Mouse (Mus musculus): ENCODE data around the gene 9530053A07Rik. TPM values are rescaled to one million over a fixed set of nuclear protein-coding genes. Genes with fewer than 3 reads are reported as not detected.

9530053A07Rik gene
- total and polyA plus RNA-seq, 3 experiments = not detected

DNA sequence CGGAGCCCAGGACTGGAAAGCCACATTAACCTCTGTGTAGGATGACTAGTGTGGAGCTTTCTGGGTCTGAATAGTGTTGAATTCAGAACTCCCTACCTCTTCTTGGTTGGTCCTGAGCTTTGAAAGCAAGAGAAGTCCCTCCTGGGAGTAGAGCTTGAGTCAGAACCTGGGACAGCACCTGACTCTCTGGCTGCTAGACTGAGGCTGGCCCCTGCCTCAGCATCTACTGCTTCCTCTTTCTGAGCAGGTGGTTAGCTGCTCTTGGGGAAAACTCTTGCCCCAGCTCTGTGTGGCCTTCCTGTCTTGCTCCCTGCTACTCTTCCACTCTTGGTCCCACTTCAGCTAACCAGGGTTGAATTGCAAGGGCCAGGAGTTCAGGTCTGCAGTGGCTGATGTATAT lies 62.6 kb downstream of the 9530053A07Rik start:
- no peak overlapping the region for H3K9ac ChIP-seq (ENCODE audit: control insufficient read depth, low read depth, low read length, poor library complexity, severe bottlenecking)
- H3K27me3 ChIP-seq (ENCODE audit: control insufficient read depth in 1 of 2, insufficient read depth in 2 of 2, low read length in 2 of 2) = no peaks in the 10 kb centered on the region
- no peak overlapping the region for H3K4me3 ChIP-seq (ENCODE audit: control insufficient read depth in 1 of 2, insufficient read depth in 1 of 2, low read depth in 2 of 2, low read length in 2 of 2)
- H3K4me1 ChIP-seq (ENCODE audit: control insufficient read depth in 1 of 2, insufficient read depth in 2 of 2, low read length in 2 of 2) = no peaks in the 10 kb centered on the region
- H3K36me3 ChIP-seq (ENCODE audit: control insufficient read depth in 1 of 2, insufficient read depth in 2 of 2, low read length in 2 of 2) = peaks cover 0 to 6% of the 10 kb centered on the region in 2 experiments; a peak in 1 of 4 replicates
- DNase-seq (ENCODE audit: low read depth, low spot score) = peak; percentile 74
- H3K9me3 ChIP-seq (replicated peaks; ENCODE audit: insufficient read depth, low read length) = no peaks in the 10 kb centered on the region
- H3K27ac ChIP-seq (ENCODE audit: control insufficient read depth, low read depth, low read length) = no peak overlapping the region
- TF ChIP-seq MXI1 (IDR thresholded peaks at IDR 0.05; ENCODE audit: low read depth, low read length) = peak; percentile 37; the same call in 1 of the 2 replicates
- TF ChIP-seq MAX (IDR thresholded peaks at IDR 0.05; ENCODE audit: low read length) = no peak
- peak; percentile 60 for TF ChIP-seq SIN3A (IDR thresholded peaks at IDR 0.05; ENCODE audit: low read length)
- no peaks in the 10 kb centered on the region for H3K79me2 ChIP-seq (ENCODE audit: control insufficient read depth, insufficient read depth, low read length, poor library complexity)

DNA sequence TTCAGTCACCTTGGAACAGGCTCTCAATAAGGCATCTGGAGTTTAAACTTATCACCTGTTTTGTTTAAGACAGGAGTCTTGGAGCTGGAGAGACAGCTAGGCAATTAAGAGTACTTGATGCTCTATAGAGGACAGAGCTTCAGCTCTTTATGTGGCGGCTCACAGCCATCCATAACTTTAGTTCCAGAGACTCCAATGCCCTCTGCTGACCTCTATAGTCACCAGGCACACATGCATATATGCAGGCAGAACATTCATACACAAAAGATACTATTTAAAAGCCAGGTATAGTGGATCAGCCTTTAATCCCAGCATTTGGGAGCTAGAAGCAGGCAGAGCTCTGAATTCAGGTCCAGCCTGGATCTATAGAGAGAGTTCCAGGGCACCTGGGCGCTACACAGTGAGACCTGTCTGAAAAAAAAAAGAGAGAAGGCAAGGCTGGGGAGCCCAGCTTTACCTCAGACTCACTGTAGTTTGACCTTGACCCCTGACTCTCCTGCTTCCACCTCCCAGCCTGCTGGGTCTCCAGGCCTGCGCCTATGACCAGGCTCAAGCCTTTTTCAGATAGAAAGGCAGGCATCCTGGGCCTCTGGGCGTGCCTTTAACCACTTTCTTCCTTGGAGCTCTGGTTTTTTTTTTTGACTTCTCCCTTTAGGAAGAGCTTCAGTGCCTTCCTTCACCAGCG lies 66.3 kb downstream of the 9530053A07Rik start:
- peaks cover 0 to 2% of the 10 kb centered on the region in 2 experiments; a peak in 1 of 4 replicates for H3K36me3 ChIP-seq (ENCODE audit: control insufficient read depth in 1 of 2, insufficient read depth in 2 of 2, low read length in 2 of 2)
- H3K27me3 ChIP-seq (ENCODE audit: control insufficient read depth in 1 of 2, insufficient read depth in 2 of 2, low read length in 2 of 2) = no peaks in the 10 kb centered on the region
- TF ChIP-seq POLR2A (IDR thresholded peaks at IDR 0.05; ENCODE audit: control insufficient read depth in 1 of 2, insufficient read depth in 1 of 2, low read depth in 1 of 2, low read length in 2 of 2, poor library complexity in 1 of 2) = no peak
- no peak for TF ChIP-seq USF2 (IDR thresholded peaks at IDR 0.05; ENCODE audit: borderline replicate concordance in 1 of 2, insufficient read depth in 1 of 2, low read depth in 1 of 2, low read length in 2 of 2)
- TF ChIP-seq TAL1 (IDR thresholded peaks at IDR 0.05; ENCODE audit: low read length) = no peak
- TF ChIP-seq MXI1 (IDR thresholded peaks at IDR 0.05; ENCODE audit: low read depth, low read length) = no peak
- TF ChIP-seq ZMIZ1 (IDR thresholded peaks at IDR 0.05; ENCODE audit: low read depth, low read length) = no peak
- TF ChIP-seq CTCF (IDR thresholded peaks at IDR 0.05 in 2 of 3, conservative IDR thresholded peaks at IDR 0.05 in 1 of 3; ENCODE audit: control insufficient read depth in 1 of 3, insufficient read depth in 1 of 3, low read depth in 2 of 3, low read length in 3 of 3, poor library complexity in 1 of 3, severe bottlenecking in 1 of 3) = no peak
- no peak for TF ChIP-seq MAX (IDR thresholded peaks at IDR 0.05; ENCODE audit: low read length)
- no peak for TF ChIP-seq ETS1 (IDR thresholded peaks at IDR 0.05; ENCODE audit: low read depth, low read length)
- TF ChIP-seq ZNF384 (IDR thresholded peaks at IDR 0.05; ENCODE audit: low read depth, low read length) = no peak
- no peak for TF ChIP-seq SIN3A (IDR thresholded peaks at IDR 0.05; ENCODE audit: low read length)
- TF ChIP-seq HCFC1 (IDR thresholded peaks at IDR 0.05; ENCODE audit: low read depth, low read length) = no peak
- TF ChIP-seq EP300 (IDR thresholded peaks at IDR 0.05; ENCODE audit: low read depth in 1 of 2, low read length in 2 of 2) = no peak
- H3K27ac ChIP-seq (ENCODE audit: control insufficient read depth, low read depth, low read length) = no peak overlapping the region
- no peaks in the 10 kb centered on the region for H3K79me2 ChIP-seq (ENCODE audit: control insufficient read depth, insufficient read depth, low read length, poor library complexity)
- H3K4me1 ChIP-seq (ENCODE audit: control insufficient read depth in 1 of 2, insufficient read depth in 2 of 2, low read length in 2 of 2) = no peaks in the 10 kb centered on the region
- H3K9ac ChIP-seq (ENCODE audit: control insufficient read depth, low read depth, low read length, poor library complexity, severe bottlenecking) = no peak overlapping the region
- no peak for DNase-seq (ENCODE audit: low read depth, low spot score)
- no peaks in the 10 kb centered on the region for H3K9me3 ChIP-seq (replicated peaks; ENCODE audit: insufficient read depth, low read length)
- no peak overlapping the region for H3K4me3 ChIP-seq (ENCODE audit: control insufficient read depth in 1 of 2, insufficient read depth in 1 of 2, low read depth in 2 of 2, low read length in 2 of 2)

DNA sequence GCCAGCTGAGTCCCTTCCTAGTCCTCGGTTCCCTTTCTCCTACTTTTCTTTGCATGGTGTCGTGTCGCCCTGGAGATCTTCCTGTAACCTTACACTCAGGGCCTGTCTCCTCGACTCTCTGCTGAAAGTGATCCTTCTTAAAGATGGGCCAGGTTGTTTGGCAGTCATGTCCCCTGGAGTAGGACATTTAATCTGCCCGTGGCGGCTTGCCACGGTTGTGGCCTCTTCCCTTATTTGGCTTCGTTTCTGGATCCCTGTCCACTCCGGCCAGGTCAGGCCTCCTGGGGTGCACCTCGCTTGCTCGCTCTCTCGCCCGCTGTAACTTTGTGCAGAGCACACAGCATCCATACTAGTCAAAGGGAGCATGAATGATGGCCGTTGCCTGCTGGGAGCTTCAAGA lies 67.3 kb downstream of the 9530053A07Rik start:
- Histone ChIP-seq H3K4me3 (ENCODE audit: control insufficient read depth in 1 of 2, insufficient read depth in 1 of 2, low read depth in 2 of 2, low read length in 2 of 2) (no peak overlapping the region), H3K9ac (ENCODE audit: control insufficient read depth, low read depth, low read length, poor library complexity, severe bottlenecking) (no peak overlapping the region), H3K27me3 (ENCODE audit: control insufficient read depth in 1 of 2, insufficient read depth in 2 of 2, low read length in 2 of 2) (no peaks in the 10 kb centered on the region), H3K4me1 (ENCODE audit: control insufficient read depth in 1 of 2, insufficient read depth in 2 of 2, low read length in 2 of 2) (no peaks in the 10 kb centered on the region), H3K27ac (ENCODE audit: control insufficient read depth, low read depth, low read length) (no peak overlapping the region), H3K36me3 (ENCODE audit: control insufficient read depth in 1 of 2, insufficient read depth in 2 of 2, low read length in 2 of 2) (no peaks in the 10 kb centered on the region; a peak in 1 of 4 replicates), H3K79me2 (ENCODE audit: control insufficient read depth, insufficient read depth, low read length, poor library complexity) (no peaks in the 10 kb centered on the region), H3K9me3 (replicated peaks; ENCODE audit: insufficient read depth, low read length) (no peaks in the 10 kb centered on the region)
- no peak for DNase-seq (ENCODE audit: low read depth, low spot score)
- TF ChIP-seq ZNF384 (IDR thresholded peaks at IDR 0.05; ENCODE audit: low read depth, low read length) (no peak), SMC3 (IDR thresholded peaks at IDR 0.05; ENCODE audit: low read depth, low read length) (no peak), POLR2A (IDR thresholded peaks at IDR 0.05; ENCODE audit: control insufficient read depth in 1 of 2, insufficient read depth in 1 of 2, low read depth in 1 of 2, low read length in 2 of 2, poor library complexity in 1 of 2) (no peak), MAFK (IDR thresholded peaks at IDR 0.05; ENCODE audit: borderline replicate concordance, low read depth, low read length) (no peak), MXI1 (IDR thresholded peaks at IDR 0.05; ENCODE audit: low read depth, low read length) (no peak), CTCF (IDR thresholded peaks at IDR 0.05 in 2 of 3, conservative IDR thresholded peaks at IDR 0.05 in 1 of 3; ENCODE audit: control insufficient read depth in 1 of 3, insufficient read depth in 1 of 3, low read depth in 2 of 3, low read length in 3 of 3, poor library complexity in 1 of 3, severe bottlenecking in 1 of 3) (no peak), POLR2AphosphoS2 (IDR thresholded peaks at IDR 0.05; ENCODE audit: low read length) (no peak), MEF2A (IDR thresholded peaks at IDR 0.05; ENCODE audit: extremely low read depth, insufficient replicate concordance, low read depth, low read length, poor library complexity, severe bottlenecking) (no peak), RCOR1 (IDR thresholded peaks at IDR 0.05; ENCODE audit: low read depth, low read length) (no peak), CHD1 (IDR thresholded peaks at IDR 0.05; ENCODE audit: low read depth, low read length) (no peak), GABPA (IDR thresholded peaks at IDR 0.05; ENCODE audit: low read depth, low read length) (no peak), HCFC1 (IDR thresholded peaks at IDR 0.05; ENCODE audit: low read depth, low read length) (no peak)

Measured in MEL (cell line).